Mouse (Mus musculus): ENCODE data around the gene Robo1. TPM values are rescaled to one million over a fixed set of nuclear protein-coding genes. Genes with fewer than 3 reads are reported as not detected.
A peak's percentile ranks its signal among the peaks of the same experiment; 100 is the strongest.

Robo1 gene
- polyA plus RNA-seq, 1 experiment from 2014 or later = 58.1 TPM

GRCm38 (mm10) chr16:72993189-72993588 lies 685.1 kb downstream of the Robo1 start:
- no peak overlapping the region for H3K27ac ChIP-seq (ENCODE audit: low read length)
- H3K4me3 ChIP-seq (replicated peaks; ENCODE audit: low read length) = no peak overlapping the region
- H3K4me2 ChIP-seq (ENCODE audit: low read length) = no peak overlapping the region
- peaks cover 13% of the 10 kb centered on the region for H3K4me1 ChIP-seq (replicated peaks; ENCODE audit: control insufficient read depth, insufficient read depth, low read length)
- WGBS = 80% methylated on average over 8 of the region's 8 CpGs
- no peak for ATAC-seq
- H3K36me3 ChIP-seq (ENCODE audit: control insufficient read depth, insufficient read depth) = 0 out of 2 replicates have a peak, but pooled peaks cover 9% of the 10 kb centered on the region
- no peaks in the 10 kb centered on the region for H3K27me3 ChIP-seq (replicated peaks; ENCODE audit: control insufficient read depth, insufficient read depth, low read length)
- H3K9me3 ChIP-seq (ENCODE audit: control insufficient read depth, low read length) = no peaks in the 10 kb centered on the region
- H3K9ac ChIP-seq (replicated peaks; ENCODE audit: low read depth, low read length) = no peak overlapping the region

- no peak overlapping the region for H3K4me3 ChIP-seq (replicated peaks; ENCODE audit: low read length)
- H3K9ac ChIP-seq (replicated peaks; ENCODE audit: low read depth, low read length) = no peak overlapping the region
- no peak for ATAC-seq
- H3K4me2 ChIP-seq (ENCODE audit: low read length) = no peak overlapping the region
- H3K36me3 ChIP-seq (ENCODE audit: control insufficient read depth, insufficient read depth) = 0 out of 2 replicates have a peak, but pooled peaks cover 9% of the 10 kb centered on the region
- H3K9me3 ChIP-seq (ENCODE audit: control insufficient read depth, low read length) = no peaks in the 10 kb centered on the region
- H3K27me3 ChIP-seq (replicated peaks; ENCODE audit: control insufficient read depth, insufficient read depth, low read length) = no peaks in the 10 kb centered on the region
- 85% methylated on average over 10 of the region's 10 CpGs for WGBS
- peaks cover 15% of the 10 kb centered on the region for H3K4me1 ChIP-seq (replicated peaks; ENCODE audit: control insufficient read depth, insufficient read depth, low read length)
- H3K27ac ChIP-seq (ENCODE audit: low read length) = no peak overlapping the region
These were observed 685.5 kb downstream of the Robo1 start for GRCm38 (mm10) chr16:72993594-72993993.

- peak overlapping the region; percentile 36 for H3K4me2 ChIP-seq (ENCODE audit: low read length)
- no peaks in the 10 kb centered on the region for H3K9me3 ChIP-seq (ENCODE audit: control insufficient read depth, low read length)
- H3K36me3 ChIP-seq (ENCODE audit: control insufficient read depth, insufficient read depth) = 0 out of 2 replicates have a peak, but pooled peaks cover 6% of the 10 kb centered on the region
- no peaks in the 10 kb centered on the region for H3K27me3 ChIP-seq (replicated peaks; ENCODE audit: control insufficient read depth, insufficient read depth, low read length)
- no peak overlapping the region for H3K4me3 ChIP-seq (replicated peaks; ENCODE audit: low read length)
- H3K27ac ChIP-seq (ENCODE audit: low read length) = peak overlapping the region; percentile 75
- 12% methylated on average over 8 of the region's 8 CpGs for WGBS
- ATAC-seq = peak; percentile 59
- peaks cover 16% of the 10 kb centered on the region for H3K4me1 ChIP-seq (replicated peaks; ENCODE audit: control insufficient read depth, insufficient read depth, low read length)
- H3K9ac ChIP-seq (replicated peaks; ENCODE audit: low read depth, low read length) = no peak overlapping the region
These were observed 687.3 kb downstream of the Robo1 start for GRCm38 (mm10) chr16:72995251-72995954.

DNA sequence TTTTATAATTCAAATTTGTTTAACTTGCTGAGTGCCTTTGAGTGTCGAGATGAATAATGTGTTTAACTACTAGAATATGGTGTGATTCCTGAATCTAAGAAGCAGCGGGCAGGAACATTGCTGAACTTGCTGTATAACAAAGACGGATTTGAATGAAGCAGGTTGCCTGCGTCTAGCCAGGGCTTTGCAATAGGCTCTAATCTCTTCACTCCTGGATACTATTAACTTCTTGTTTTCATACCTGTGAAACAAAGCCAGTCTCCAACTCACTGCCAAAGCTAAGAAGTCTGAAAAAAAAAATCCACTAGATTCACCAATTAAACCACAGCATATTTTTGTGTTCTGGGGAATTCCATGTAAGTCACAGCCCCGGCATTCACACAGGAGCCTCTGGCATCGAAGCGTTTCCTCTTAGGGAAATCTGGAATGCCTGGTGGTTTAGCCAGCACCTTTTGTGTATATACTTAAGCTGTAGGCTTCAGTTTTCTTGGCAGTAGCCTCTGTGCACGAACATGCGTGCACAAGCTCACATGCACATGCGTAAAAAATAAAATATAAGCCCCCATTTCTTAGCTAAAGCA lies 687.9 kb downstream of the Robo1 start:
- H3K27me3 ChIP-seq (replicated peaks; ENCODE audit: control insufficient read depth, insufficient read depth, low read length) = no peaks in the 10 kb centered on the region
- no peaks in the 10 kb centered on the region for H3K9me3 ChIP-seq (ENCODE audit: control insufficient read depth, low read length)
- H3K9ac ChIP-seq (replicated peaks; ENCODE audit: low read depth, low read length) = 0 out of 2 replicates have a peak overlapping the region, but pooled peaks have one; percentile 13
- 0 out of 2 replicates have a peak, but pooled peaks cover 2% of the 10 kb centered on the region for H3K36me3 ChIP-seq (ENCODE audit: control insufficient read depth, insufficient read depth)
- peaks cover 16% of the 10 kb centered on the region for H3K4me1 ChIP-seq (replicated peaks; ENCODE audit: control insufficient read depth, insufficient read depth, low read length)
- no peak overlapping the region for H3K4me2 ChIP-seq (ENCODE audit: low read length)
- ATAC-seq = no peak
- H3K27ac ChIP-seq (ENCODE audit: low read length) = peak overlapping the region; percentile 62
- H3K4me3 ChIP-seq (replicated peaks; ENCODE audit: low read length) = no peak overlapping the region
- 19% methylated on average over 10 of the region's 10 CpGs for WGBS

- Histone ChIP-seq H3K9ac (replicated peaks; ENCODE audit: low read depth, low read length) (no peak overlapping the region), H3K4me2 (ENCODE audit: low read length) (no peak overlapping the region), H3K36me3 (ENCODE audit: control insufficient read depth, insufficient read depth) (0 out of 2 replicates have a peak, but pooled peaks cover 2% of the 10 kb centered on the region), H3K27ac (ENCODE audit: low read length) (no peak overlapping the region), H3K9me3 (ENCODE audit: control insufficient read depth, low read length) (no peaks in the 10 kb centered on the region), H3K4me1 (replicated peaks; ENCODE audit: control insufficient read depth, insufficient read depth, low read length) (peaks cover 16% of the 10 kb centered on the region), H3K4me3 (replicated peaks; ENCODE audit: low read length) (no peak overlapping the region), H3K27me3 (replicated peaks; ENCODE audit: control insufficient read depth, insufficient read depth, low read length) (no peaks in the 10 kb centered on the region)
- WGBS = 65% methylated on average over 6 of the region's 6 CpGs
- no peak for ATAC-seq
These were observed 690.6 kb downstream of the Robo1 start for GRCm38 (mm10) chr16:72998677-72999076.

GRCm38 (mm10) chr16:73002685-73003084 lies 694.6 kb downstream of the Robo1 start:
- H3K9me3 ChIP-seq (ENCODE audit: control insufficient read depth, low read length) = no peaks in the 10 kb centered on the region
- WGBS = 88% methylated on average over 4 of the region's 4 CpGs
- H3K36me3 ChIP-seq (ENCODE audit: control insufficient read depth, insufficient read depth) = peaks cover 6% of the 10 kb centered on the region; the same call in 1 of the 2 replicates
- no peak overlapping the region for H3K27ac ChIP-seq (ENCODE audit: low read length)
- no peak overlapping the region for H3K4me2 ChIP-seq (ENCODE audit: low read length)
- no peak overlapping the region for H3K9ac ChIP-seq (replicated peaks; ENCODE audit: low read depth, low read length)
- ATAC-seq = no peak
- H3K4me1 ChIP-seq (replicated peaks; ENCODE audit: control insufficient read depth, insufficient read depth, low read length) = peaks cover 2% of the 10 kb centered on the region; the same call in 1 of the 2 replicates
- H3K27me3 ChIP-seq (replicated peaks; ENCODE audit: control insufficient read depth, insufficient read depth, low read length) = no peaks in the 10 kb centered on the region
- H3K4me3 ChIP-seq (replicated peaks; ENCODE audit: low read length) = no peak overlapping the region

DNA sequence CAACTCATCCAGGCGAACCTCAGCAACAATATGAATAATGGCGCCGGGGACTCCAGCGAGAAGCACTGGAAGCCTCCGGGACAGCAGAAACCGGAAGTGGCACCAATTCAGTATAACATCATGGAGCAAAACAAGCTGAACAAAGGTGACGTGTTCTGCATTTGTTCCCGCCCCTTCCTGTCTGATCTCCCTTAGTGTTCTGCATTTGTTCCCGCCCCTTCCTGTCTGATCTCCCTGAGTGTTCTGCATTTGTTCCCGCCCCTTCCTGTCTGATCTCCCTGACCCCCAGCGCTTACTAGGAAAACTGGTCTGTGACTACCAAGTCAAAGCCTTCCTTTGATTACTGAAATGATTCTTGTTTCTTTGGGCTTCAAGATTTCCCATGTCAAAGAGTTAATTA lies 696.5 kb downstream of the Robo1 start:
- H3K9ac ChIP-seq (replicated peaks; ENCODE audit: low read depth, low read length) = no peak overlapping the region
- no peaks in the 10 kb centered on the region for H3K4me1 ChIP-seq (replicated peaks; ENCODE audit: control insufficient read depth, insufficient read depth, low read length)
- ATAC-seq = no peak
- 97% methylated on average over 11 of the region's 11 CpGs for WGBS
- no peak overlapping the region for H3K27ac ChIP-seq (ENCODE audit: low read length)
- no peak overlapping the region for H3K4me2 ChIP-seq (ENCODE audit: low read length)
- H3K9me3 ChIP-seq (ENCODE audit: control insufficient read depth, low read length) = no peaks in the 10 kb centered on the region
- H3K27me3 ChIP-seq (replicated peaks; ENCODE audit: control insufficient read depth, insufficient read depth, low read length) = no peaks in the 10 kb centered on the region
- peaks cover 6% of the 10 kb centered on the region; the same call in 1 of the 2 replicates for H3K36me3 ChIP-seq (ENCODE audit: control insufficient read depth, insufficient read depth)
- no peak overlapping the region for H3K4me3 ChIP-seq (replicated peaks; ENCODE audit: low read length)

DNA sequence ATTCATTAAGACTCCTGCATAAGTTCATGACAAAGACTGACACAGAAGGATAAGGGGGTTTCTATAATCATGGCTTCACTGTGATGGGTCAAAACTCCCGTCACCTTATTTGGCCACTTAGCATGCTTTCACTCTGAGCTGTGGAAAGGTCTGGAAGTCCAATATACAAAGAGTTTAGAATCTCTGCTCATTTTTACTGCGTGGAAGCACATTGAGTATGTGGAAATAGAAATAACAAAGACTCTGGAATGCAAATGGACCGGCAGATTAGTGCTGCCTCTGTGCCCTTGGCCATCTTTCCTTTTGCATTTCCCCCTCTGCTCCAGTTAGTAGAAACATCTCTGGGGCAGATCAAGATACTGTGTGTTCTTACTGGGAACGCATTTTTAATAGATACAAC lies 697.7 kb downstream of the Robo1 start:
- no peaks in the 10 kb centered on the region for H3K9me3 ChIP-seq (ENCODE audit: control insufficient read depth, low read length)
- no peaks in the 10 kb centered on the region for H3K4me1 ChIP-seq (replicated peaks; ENCODE audit: control insufficient read depth, insufficient read depth, low read length)
- H3K27ac ChIP-seq (ENCODE audit: low read length) = no peak overlapping the region
- ATAC-seq = peak; percentile 28; the same call in 1 of the 2 replicates
- no peak overlapping the region for H3K9ac ChIP-seq (replicated peaks; ENCODE audit: low read depth, low read length)
- H3K27me3 ChIP-seq (replicated peaks; ENCODE audit: control insufficient read depth, insufficient read depth, low read length) = no peaks in the 10 kb centered on the region
- H3K4me2 ChIP-seq (ENCODE audit: low read length) = no peak overlapping the region
- peaks cover 6% of the 10 kb centered on the region; the same call in 1 of the 2 replicates for H3K36me3 ChIP-seq (ENCODE audit: control insufficient read depth, insufficient read depth)
- 52% methylated on average over 4 of the region's 4 CpGs for WGBS
- H3K4me3 ChIP-seq (replicated peaks; ENCODE audit: low read length) = no peak overlapping the region

DNA sequence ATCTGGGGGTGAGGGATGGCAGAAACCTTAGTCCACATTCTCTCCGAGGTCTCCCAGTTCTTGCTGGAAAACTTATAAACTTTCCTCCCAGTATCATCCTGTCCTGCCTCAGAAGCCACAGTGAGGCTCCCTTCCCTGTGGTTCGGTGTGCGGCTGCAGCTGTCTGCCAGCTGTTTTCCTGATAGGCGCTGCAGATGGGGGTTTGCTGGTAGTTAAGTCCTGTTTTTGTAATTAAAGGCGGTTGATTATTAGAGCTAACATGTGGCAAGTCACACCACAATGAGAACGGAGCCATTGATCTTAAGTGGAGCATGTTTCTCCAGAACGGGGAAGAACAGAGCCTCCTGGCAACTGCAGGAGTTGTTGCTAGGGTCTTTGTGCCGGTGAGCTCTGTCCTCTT lies 699.3 kb downstream of the Robo1 start:
- H3K4me1 ChIP-seq (replicated peaks; ENCODE audit: control insufficient read depth, insufficient read depth, low read length) = no peaks in the 10 kb centered on the region
- peak; percentile 38; the same call in 1 of the 2 replicates for ATAC-seq
- H3K9me3 ChIP-seq (ENCODE audit: control insufficient read depth, low read length) = no peaks in the 10 kb centered on the region
- no peak overlapping the region for H3K27ac ChIP-seq (ENCODE audit: low read length)
- WGBS = 20% methylated on average over 8 of the region's 8 CpGs
- H3K9ac ChIP-seq (replicated peaks; ENCODE audit: low read depth, low read length) = no peak overlapping the region
- H3K4me3 ChIP-seq (replicated peaks; ENCODE audit: low read length) = no peak overlapping the region
- peaks cover 6% of the 10 kb centered on the region; the same call in 1 of the 2 replicates for H3K36me3 ChIP-seq (ENCODE audit: control insufficient read depth, insufficient read depth)
- H3K4me2 ChIP-seq (ENCODE audit: low read length) = no peak overlapping the region
- no peaks in the 10 kb centered on the region for H3K27me3 ChIP-seq (replicated peaks; ENCODE audit: control insufficient read depth, insufficient read depth, low read length)

All from forebrain, embryonic 16.5 days (tissue).